Mouse (Mus musculus): ENCODE measurements around the gene Ube2d3. TPM values are rescaled to one million over a fixed set of nuclear protein-coding genes. Genes with fewer than 3 reads are reported as not detected.

Ube2d3 gene
- polyA plus RNA-seq, 1 experiment: 261 TPM

DNA sequence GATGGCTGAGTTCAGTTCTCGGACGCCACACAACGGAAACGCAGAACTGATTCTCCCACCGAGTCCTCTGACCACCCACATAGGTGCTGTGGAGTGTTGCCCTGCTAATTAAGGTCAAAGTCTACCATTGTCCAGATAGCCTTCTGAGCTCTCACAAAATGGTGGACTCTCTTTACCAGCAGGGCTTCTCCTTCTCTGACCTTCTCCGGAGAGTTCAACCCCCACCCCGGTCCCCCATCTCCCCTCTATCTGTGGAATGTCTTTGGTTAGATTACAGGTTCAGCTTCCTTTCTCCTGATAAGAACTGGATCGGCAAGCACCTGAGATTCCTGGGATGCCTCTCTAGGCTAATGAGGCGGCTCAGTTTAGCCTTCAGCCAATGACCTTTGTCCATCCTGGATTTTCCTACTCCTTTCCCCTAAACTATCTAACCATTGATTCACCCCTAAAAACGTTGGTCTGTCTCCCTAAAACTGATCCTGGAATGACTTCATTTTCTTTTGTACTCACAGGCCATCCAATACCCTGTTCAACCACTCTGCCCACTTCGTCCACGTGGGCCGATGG, 68.0 kb downstream of the Ube2d3 start:
- Histone ChIP-seq H3K36me3 (ENCODE audit: control insufficient read depth, insufficient read depth) (no peaks in the 10 kb centered on the region), H3K27me3 (ENCODE audit: control insufficient read depth, insufficient read depth, insufficient read length) (no peaks in the 10 kb centered on the region), H3ac (ENCODE audit: control insufficient read depth, insufficient read length, low read depth) (no peak overlapping the region), H3K4me3 (ENCODE audit: insufficient read depth, poor library complexity, severe bottlenecking) (no peak overlapping the region), H3K79me2 (ENCODE audit: control insufficient read depth, insufficient read depth) (no peaks in the 10 kb centered on the region), H3K79me3 (ENCODE audit: low read depth) (no peaks in the 10 kb centered on the region)
- no peak for TF ChIP-seq CTCF (IDR thresholded peaks at IDR 0.05; ENCODE audit: control insufficient read depth, insufficient read depth, insufficient read length)
- no peak for TF ChIP-seq USF1 (IDR thresholded peaks at IDR 0.05; ENCODE audit: low read depth)
- TF ChIP-seq CEBPB (IDR thresholded peaks at IDR 0.05; ENCODE audit: low read depth): no peak
- TF ChIP-seq MYOD1 (IDR thresholded peaks at IDR 0.05; ENCODE audit: control insufficient read depth, insufficient read length, low read depth): no peak
- TF ChIP-seq FOSL1 (IDR thresholded peaks at IDR 0.05; ENCODE audit: insufficient read depth, low read length, poor library complexity, severe bottlenecking): no peak
- no peak for TF ChIP-seq MAX (IDR thresholded peaks at IDR 0.05)
- TF ChIP-seq MYOG (IDR thresholded peaks at IDR 0.05; ENCODE audit: control insufficient read depth, extremely low read depth, insufficient read length): no peak

DNA sequence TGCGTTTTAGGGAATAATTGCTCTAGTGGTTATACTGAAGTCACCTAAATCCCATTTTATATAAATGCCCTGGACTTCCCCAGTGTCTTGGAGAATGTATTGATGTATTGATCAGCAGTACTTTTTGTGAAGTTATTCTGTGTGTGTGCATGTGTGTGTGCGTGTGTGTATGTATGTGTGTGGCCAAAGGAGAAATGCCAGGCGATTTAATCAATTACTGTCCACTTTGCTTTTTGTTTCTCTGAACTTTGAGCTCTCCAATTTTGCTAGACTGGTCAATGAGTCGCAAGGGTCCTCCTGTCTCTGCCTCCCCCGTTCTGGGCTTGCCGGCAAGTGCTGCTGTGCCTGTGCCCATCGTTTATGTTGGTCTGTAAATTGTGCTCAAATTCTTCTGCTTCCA, 69.6 kb downstream of the Ube2d3 start:
- no peaks in the 10 kb centered on the region for H3K79me3 ChIP-seq (ENCODE audit: low read depth)
- H3ac ChIP-seq (ENCODE audit: control insufficient read depth, insufficient read length, low read depth): no peak overlapping the region
- no peak overlapping the region for H3K4me3 ChIP-seq (ENCODE audit: insufficient read depth, poor library complexity, severe bottlenecking)
- H3K36me3 ChIP-seq (ENCODE audit: control insufficient read depth, insufficient read depth): no peaks in the 10 kb centered on the region
- no peak for TF ChIP-seq USF1 (IDR thresholded peaks at IDR 0.05; ENCODE audit: low read depth)
- TF ChIP-seq CTCF (IDR thresholded peaks at IDR 0.05; ENCODE audit: control insufficient read depth, insufficient read depth, insufficient read length): no peak
- TF ChIP-seq MYOG (IDR thresholded peaks at IDR 0.05; ENCODE audit: control insufficient read depth, extremely low read depth, insufficient read length): no peak
- TF ChIP-seq CEBPB (IDR thresholded peaks at IDR 0.05; ENCODE audit: low read depth): no peak
- H3K79me2 ChIP-seq (ENCODE audit: control insufficient read depth, insufficient read depth): no peaks in the 10 kb centered on the region
- H3K27me3 ChIP-seq (ENCODE audit: control insufficient read depth, insufficient read depth, insufficient read length): no peaks in the 10 kb centered on the region

DNA sequence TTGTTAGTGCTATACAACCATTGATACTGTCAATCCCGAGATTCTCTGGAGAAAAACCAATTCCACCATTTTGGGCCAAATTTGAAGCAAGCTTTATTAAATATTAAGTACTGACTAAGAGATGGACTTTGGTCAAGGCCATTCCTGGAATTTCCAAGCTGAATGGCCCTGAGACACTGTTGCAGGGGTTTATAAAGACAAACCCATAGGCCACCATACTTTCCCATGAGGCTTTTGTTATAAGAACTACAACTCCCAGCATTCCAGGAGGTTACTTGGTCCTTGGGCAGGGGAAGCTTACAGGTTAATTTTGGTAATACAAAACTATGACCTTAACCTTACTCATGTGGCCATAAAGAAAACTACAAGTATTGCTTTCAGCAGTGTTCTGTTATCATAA, 70.2 kb downstream of the Ube2d3 start:
- Histone ChIP-seq H3ac (ENCODE audit: control insufficient read depth, insufficient read length, low read depth) (no peak overlapping the region), H3K36me3 (ENCODE audit: control insufficient read depth, insufficient read depth) (no peaks in the 10 kb centered on the region), H3K79me3 (ENCODE audit: low read depth) (no peaks in the 10 kb centered on the region), H3K4me3 (ENCODE audit: insufficient read depth, poor library complexity, severe bottlenecking) (no peak overlapping the region), H3K79me2 (ENCODE audit: control insufficient read depth, insufficient read depth) (no peaks in the 10 kb centered on the region), H3K27me3 (ENCODE audit: control insufficient read depth, insufficient read depth, insufficient read length) (no peaks in the 10 kb centered on the region)
- TF ChIP-seq MYOG (IDR thresholded peaks at IDR 0.05; ENCODE audit: control insufficient read depth, extremely low read depth, insufficient read length) (no peak), FOSL1 (IDR thresholded peaks at IDR 0.05; ENCODE audit: insufficient read depth, low read length, poor library complexity, severe bottlenecking) (no peak), USF1 (IDR thresholded peaks at IDR 0.05; ENCODE audit: low read depth) (no peak), CEBPB (IDR thresholded peaks at IDR 0.05; ENCODE audit: low read depth) (no peak), CTCF (IDR thresholded peaks at IDR 0.05; ENCODE audit: control insufficient read depth, insufficient read depth, insufficient read length) (no peak), MYOD1 (IDR thresholded peaks at IDR 0.05; ENCODE audit: control insufficient read depth, insufficient read length, low read depth) (no peak), MAX (IDR thresholded peaks at IDR 0.05) (no peak)

DNA sequence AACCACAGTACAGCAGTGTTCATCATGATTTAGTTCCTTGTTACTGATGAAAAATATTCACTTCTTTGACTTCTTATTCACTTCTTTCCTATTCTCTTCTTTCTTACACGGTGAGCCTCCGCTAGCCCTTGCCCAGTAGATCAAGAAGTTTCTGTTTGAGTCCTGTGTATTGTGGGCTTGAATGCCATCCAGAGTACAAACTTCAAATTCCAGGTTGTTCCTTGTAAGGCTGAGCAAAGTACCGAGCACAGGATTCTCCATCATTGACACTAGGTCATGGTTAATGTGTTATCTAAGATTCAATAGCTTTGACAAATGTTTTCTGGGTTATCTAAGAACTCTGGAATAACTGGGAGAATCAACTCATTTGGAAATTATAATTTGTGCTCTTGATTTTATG, 72.4 kb downstream of the Ube2d3 start:
- Histone ChIP-seq H3K27me3 (ENCODE audit: control insufficient read depth, insufficient read depth, insufficient read length) (no peaks in the 10 kb centered on the region), H3K4me3 (ENCODE audit: insufficient read depth, poor library complexity, severe bottlenecking) (no peak overlapping the region), H3K36me3 (ENCODE audit: control insufficient read depth, insufficient read depth) (no peaks in the 10 kb centered on the region), H3ac (ENCODE audit: control insufficient read depth, insufficient read length, low read depth) (no peak overlapping the region), H3K79me2 (ENCODE audit: control insufficient read depth, insufficient read depth) (no peaks in the 10 kb centered on the region), H3K79me3 (ENCODE audit: low read depth) (no peaks in the 10 kb centered on the region)
- no peak for TF ChIP-seq CTCF (IDR thresholded peaks at IDR 0.05; ENCODE audit: control insufficient read depth, insufficient read depth, insufficient read length)
- no peak for TF ChIP-seq MYOG (IDR thresholded peaks at IDR 0.05; ENCODE audit: control insufficient read depth, extremely low read depth, insufficient read length)
- TF ChIP-seq FOSL1 (IDR thresholded peaks at IDR 0.05; ENCODE audit: insufficient read depth, low read length, poor library complexity, severe bottlenecking): no peak
- TF ChIP-seq USF1 (IDR thresholded peaks at IDR 0.05; ENCODE audit: low read depth): no peak
- TF ChIP-seq MYOD1 (IDR thresholded peaks at IDR 0.05; ENCODE audit: control insufficient read depth, insufficient read length, low read depth): no peak
- TF ChIP-seq MAX (IDR thresholded peaks at IDR 0.05): no peak
- no peak for TF ChIP-seq CEBPB (IDR thresholded peaks at IDR 0.05; ENCODE audit: low read depth)

DNA sequence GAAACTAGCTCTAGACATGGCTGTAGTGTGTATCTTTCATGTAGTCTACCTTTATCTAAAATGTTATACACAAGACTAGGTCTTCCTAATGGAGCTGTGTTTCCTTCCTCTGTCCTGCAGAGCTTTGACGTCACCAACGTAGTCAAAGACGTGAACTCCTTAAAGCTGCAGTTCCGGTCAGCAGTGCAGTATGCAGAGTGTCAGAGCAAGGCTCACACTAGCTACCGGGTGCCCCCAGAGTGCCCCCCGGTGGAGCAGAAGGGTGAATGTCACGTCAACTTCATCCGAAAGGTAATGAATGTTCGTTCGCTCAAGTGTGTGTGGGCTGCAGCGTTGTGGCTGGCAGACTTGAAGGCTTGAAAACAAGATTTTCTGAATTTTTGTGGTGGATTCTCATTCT, 73.7 kb downstream of the Ube2d3 start:
- no peaks in the 10 kb centered on the region for H3K27me3 ChIP-seq (ENCODE audit: control insufficient read depth, insufficient read depth, insufficient read length)
- no peaks in the 10 kb centered on the region for H3K36me3 ChIP-seq (ENCODE audit: control insufficient read depth, insufficient read depth)
- no peaks in the 10 kb centered on the region for H3K79me3 ChIP-seq (ENCODE audit: low read depth)
- no peak overlapping the region for H3K4me3 ChIP-seq (ENCODE audit: insufficient read depth, poor library complexity, severe bottlenecking)
- H3K79me2 ChIP-seq (ENCODE audit: control insufficient read depth, insufficient read depth): no peaks in the 10 kb centered on the region
- TF ChIP-seq FOSL1 (IDR thresholded peaks at IDR 0.05; ENCODE audit: insufficient read depth, low read length, poor library complexity, severe bottlenecking): no peak
- no peak for TF ChIP-seq CEBPB (IDR thresholded peaks at IDR 0.05; ENCODE audit: low read depth)
- no peak for TF ChIP-seq CTCF (IDR thresholded peaks at IDR 0.05; ENCODE audit: control insufficient read depth, insufficient read depth, insufficient read length)
- TF ChIP-seq MAX (IDR thresholded peaks at IDR 0.05): no peak
- no peak for TF ChIP-seq MYOG (IDR thresholded peaks at IDR 0.05; ENCODE audit: control insufficient read depth, extremely low read depth, insufficient read length)
- no peak for TF ChIP-seq MYOD1 (IDR thresholded peaks at IDR 0.05; ENCODE audit: control insufficient read depth, insufficient read length, low read depth)
- TF ChIP-seq USF1 (IDR thresholded peaks at IDR 0.05; ENCODE audit: low read depth): no peak
- no peak overlapping the region for H3ac ChIP-seq (ENCODE audit: control insufficient read depth, insufficient read length, low read depth)

DNA sequence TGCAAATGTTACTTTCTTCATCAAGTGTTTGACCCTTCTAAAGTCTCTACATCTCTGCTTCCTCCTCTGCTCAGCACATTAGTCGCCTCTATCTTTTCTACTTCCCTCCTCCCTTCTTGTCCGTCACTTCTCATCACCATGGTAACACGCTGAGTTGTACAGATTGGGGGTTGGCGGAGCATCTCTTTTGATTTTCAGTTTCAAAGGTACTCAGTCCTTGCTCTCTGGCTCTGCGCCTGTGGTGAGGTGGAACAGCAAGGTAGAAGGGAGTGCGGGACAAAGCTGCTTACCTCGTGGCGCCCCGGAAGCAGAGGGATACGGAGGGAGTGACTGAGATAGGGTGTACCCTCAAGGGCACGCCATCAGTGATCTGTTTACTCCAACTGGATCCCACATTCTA, 75.3 kb downstream of the Ube2d3 start:
- Histone ChIP-seq H3K27me3 (ENCODE audit: control insufficient read depth, insufficient read depth, insufficient read length) (no peaks in the 10 kb centered on the region), H3K79me3 (ENCODE audit: low read depth) (no peaks in the 10 kb centered on the region), H3K4me3 (ENCODE audit: insufficient read depth, poor library complexity, severe bottlenecking) (no peak overlapping the region), H3ac (ENCODE audit: control insufficient read depth, insufficient read length, low read depth) (no peak overlapping the region), H3K36me3 (ENCODE audit: control insufficient read depth, insufficient read depth) (no peaks in the 10 kb centered on the region), H3K79me2 (ENCODE audit: control insufficient read depth, insufficient read depth) (no peaks in the 10 kb centered on the region)
- TF ChIP-seq USF1 (IDR thresholded peaks at IDR 0.05; ENCODE audit: low read depth) (no peak), FOSL1 (IDR thresholded peaks at IDR 0.05; ENCODE audit: insufficient read depth, low read length, poor library complexity, severe bottlenecking) (no peak), MYOG (IDR thresholded peaks at IDR 0.05; ENCODE audit: control insufficient read depth, extremely low read depth, insufficient read length) (no peak), MAX (IDR thresholded peaks at IDR 0.05) (no peak), CTCF (IDR thresholded peaks at IDR 0.05; ENCODE audit: control insufficient read depth, insufficient read depth, insufficient read length) (no peak), CEBPB (IDR thresholded peaks at IDR 0.05; ENCODE audit: low read depth) (no peak), MYOD1 (IDR thresholded peaks at IDR 0.05; ENCODE audit: control insufficient read depth, insufficient read length, low read depth) (no peak)

Measured in C2C12 (cell line).